Mouse (Mus musculus): ENCODE measurements around the gene Ubald2. TPM values are rescaled to one million over a fixed set of nuclear protein-coding genes. Genes with fewer than 3 reads are reported as not detected.

Gene Ubald2
- polyA plus RNA-seq, 1 experiment from 2014 or later = 28.2 TPM

GRCm38 (mm10) chr11:116437541-116437940, 3.6 kb downstream of the Ubald2 start:
- H3K9ac ChIP-seq = no peak overlapping the region
- H3K36me3 ChIP-seq = peaks cover 44% of the 10 kb centered on the region
- no peak for ATAC-seq (ENCODE audit: low read depth)
- H3K4me2 ChIP-seq = peak overlapping the region; percentile 76
- H3K9me3 ChIP-seq (replicated peaks) = no peaks in the 10 kb centered on the region
- no peak for DNase-seq
- H3K27me3 ChIP-seq = no peaks in the 10 kb centered on the region
- WGBS (ENCODE audit: insufficient replicate concordance) = 87% methylated on average over 11 of the region's 11 CpGs
- no peak overlapping the region for H3K4me3 ChIP-seq (replicated peaks)
- peaks cover 62% of the 10 kb centered on the region for H3K4me1 ChIP-seq (replicated peaks)
- peak overlapping the region; percentile 53; the same call in 1 of the 2 replicates for H3K27ac ChIP-seq

- DNase-seq (no peak), ATAC-seq (ENCODE audit: low read depth) (no peak)
- H3K36me3 ChIP-seq = peaks cover 44% of the 10 kb centered on the region
- WGBS (ENCODE audit: insufficient replicate concordance) = 76% methylated on average over 19 of the region's 19 CpGs
- no peak overlapping the region for H3K4me2 ChIP-seq
- H3K27me3 ChIP-seq = no peaks in the 10 kb centered on the region
- no peak overlapping the region for H3K27ac ChIP-seq
- no peaks in the 10 kb centered on the region for H3K9me3 ChIP-seq (replicated peaks)
- no peak overlapping the region for H3K4me3 ChIP-seq (replicated peaks)
- H3K9ac ChIP-seq = no peak overlapping the region; the same call in 1 of the 2 replicates
- H3K4me1 ChIP-seq (replicated peaks) = peaks cover 52% of the 10 kb centered on the region
These were observed 5.7 kb downstream of the Ubald2 start for GRCm38 (mm10) chr11:116439269-116440240.

GRCm38 (mm10) chr11:116440408-116441068, 6.6 kb downstream of the Ubald2 start:
- Histone ChIP-seq H3K4me3 (replicated peaks) (no peak overlapping the region), H3K4me1 (replicated peaks) (peaks cover 47% of the 10 kb centered on the region), H3K4me2 (no peak overlapping the region), H3K27me3 (no peaks in the 10 kb centered on the region), H3K9ac (no peak overlapping the region; the same call in 1 of the 2 replicates), H3K27ac (no peak overlapping the region), H3K9me3 (replicated peaks) (no peaks in the 10 kb centered on the region), H3K36me3 (peaks cover 37% of the 10 kb centered on the region)
- DNase-seq = no peak
- no peak for ATAC-seq (ENCODE audit: low read depth)
- 70% methylated on average over 7 of the region's 7 CpGs for WGBS (ENCODE audit: insufficient replicate concordance)

- Histone ChIP-seq H3K36me3 (peaks cover 21% of the 10 kb centered on the region), H3K4me1 (replicated peaks) (peaks cover 36% of the 10 kb centered on the region), H3K9ac (no peak overlapping the region), H3K4me3 (replicated peaks) (no peak overlapping the region), H3K27me3 (peaks cover 12% of the 10 kb centered on the region), H3K27ac (no peak overlapping the region), H3K9me3 (replicated peaks) (no peaks in the 10 kb centered on the region), H3K4me2 (no peak overlapping the region)
- DNase-seq (no peak), ATAC-seq (ENCODE audit: low read depth) (no peak)
- WGBS (ENCODE audit: insufficient replicate concordance) = 66% methylated on average over 15 of the region's 15 CpGs
These were observed 8.4 kb downstream of the Ubald2 start for GRCm38 (mm10) chr11:116442129-116442866.

- Histone ChIP-seq H3K27ac (no peak overlapping the region), H3K9me3 (replicated peaks) (no peaks in the 10 kb centered on the region), H3K9ac (no peak overlapping the region), H3K4me2 (no peak overlapping the region), H3K4me1 (replicated peaks) (peaks cover 32% of the 10 kb centered on the region), H3K4me3 (replicated peaks) (no peak overlapping the region), H3K27me3 (peaks cover 17% of the 10 kb centered on the region), H3K36me3 (peaks cover 16% of the 10 kb centered on the region)
- no peak for DNase-seq
- WGBS (ENCODE audit: insufficient replicate concordance) = 71% methylated on average over 6 of the region's 6 CpGs
- no peak for ATAC-seq (ENCODE audit: low read depth)
These were observed 8.9 kb downstream of the Ubald2 start for GRCm38 (mm10) chr11:116442867-116443177.

- H3K9me3 ChIP-seq (replicated peaks) = no peaks in the 10 kb centered on the region
- H3K27ac ChIP-seq = no peak overlapping the region
- no peak for ATAC-seq (ENCODE audit: low read depth)
These were observed 9.4 kb downstream of the Ubald2 start for GRCm38 (mm10) chr11:116443311-116443710.

GRCm38 (mm10) chr11:116443935-116444334, 10.0 kb downstream of the Ubald2 start:
- no peak for DNase-seq
- WGBS (ENCODE audit: insufficient replicate concordance) = 76% methylated on average over 6 of the region's 6 CpGs

More at GRCm38 (mm10) chr11:116443311-116443710, 9.4 kb downstream of the Ubald2 start:
- no peak overlapping the region for H3K4me3 ChIP-seq (replicated peaks)
- DNase-seq = no peak
- peaks cover 32% of the 10 kb centered on the region for H3K4me1 ChIP-seq (replicated peaks)
- peaks cover 22% of the 10 kb centered on the region for H3K27me3 ChIP-seq
- H3K9ac ChIP-seq = no peak overlapping the region
- no peak overlapping the region for H3K4me2 ChIP-seq
- WGBS (ENCODE audit: insufficient replicate concordance) = 77% methylated on average over 6 of the region's 6 CpGs
- peaks cover 15% of the 10 kb centered on the region for H3K36me3 ChIP-seq

GRCm38 (mm10) chr11:116445596-116446307, 11.9 kb downstream of the Ubald2 start:
- ATAC-seq (ENCODE audit: low read depth) (peak; percentile 56), DNase-seq (peak; percentile 78)
- peaks cover 14% of the 10 kb centered on the region for H3K4me1 ChIP-seq (replicated peaks)
- peaks cover 27% of the 10 kb centered on the region for H3K27me3 ChIP-seq
- H3K36me3 ChIP-seq = no peaks in the 10 kb centered on the region
- no peak overlapping the region for H3K9ac ChIP-seq
- no peak overlapping the region for H3K27ac ChIP-seq
- no peak overlapping the region for H3K4me2 ChIP-seq
- WGBS (ENCODE audit: insufficient replicate concordance) = 40% methylated on average over 16 of the region's 16 CpGs
- peaks cover 6% of the 10 kb centered on the region; the same call in 1 of the 2 replicates for H3K9me3 ChIP-seq (replicated peaks)
- H3K4me3 ChIP-seq (replicated peaks) = no peak overlapping the region

More at GRCm38 (mm10) chr11:116443935-116444334, 10.0 kb downstream of the Ubald2 start:
- ATAC-seq (ENCODE audit: low read depth) = no peak
- no peak overlapping the region for H3K9ac ChIP-seq
- peaks cover 32% of the 10 kb centered on the region for H3K4me1 ChIP-seq (replicated peaks)
- H3K36me3 ChIP-seq = peaks cover 13% of the 10 kb centered on the region
- no peak overlapping the region for H3K4me2 ChIP-seq
- H3K27me3 ChIP-seq = peaks cover 27% of the 10 kb centered on the region
- H3K9me3 ChIP-seq (replicated peaks) = no peaks in the 10 kb centered on the region
- H3K4me3 ChIP-seq (replicated peaks) = no peak overlapping the region
- no peak overlapping the region for H3K27ac ChIP-seq

GRCm38 (mm10) chr11:116446308-116446887, 12.5 kb downstream of the Ubald2 start:
- peaks cover 6% of the 10 kb centered on the region; the same call in 1 of the 2 replicates for H3K9me3 ChIP-seq (replicated peaks)
- H3K4me3 ChIP-seq (replicated peaks) = no peak overlapping the region
- WGBS (ENCODE audit: insufficient replicate concordance) = 16% methylated on average over 19 of the region's 19 CpGs
- no peak overlapping the region for H3K4me2 ChIP-seq
- no peaks in the 10 kb centered on the region for H3K36me3 ChIP-seq
- DNase-seq = no peak
- ATAC-seq (ENCODE audit: low read depth) = peak; percentile 9; the same call in 1 of the 2 replicates
- H3K27ac ChIP-seq = no peak overlapping the region
- peaks cover 27% of the 10 kb centered on the region for H3K27me3 ChIP-seq
- H3K9ac ChIP-seq = no peak overlapping the region
- H3K4me1 ChIP-seq (replicated peaks) = peaks cover 9% of the 10 kb centered on the region

GRCm38 (mm10) chr11:116447822-116448221, 13.9 kb downstream of the Ubald2 start:
- Histone ChIP-seq H3K27me3 (peaks cover 27% of the 10 kb centered on the region), H3K9me3 (replicated peaks) (peaks cover 6% of the 10 kb centered on the region; the same call in 1 of the 2 replicates), H3K4me1 (replicated peaks) (peaks cover 9% of the 10 kb centered on the region), H3K36me3 (no peaks in the 10 kb centered on the region), H3K9ac (no peak overlapping the region), H3K4me2 (no peak overlapping the region), H3K27ac (no peak overlapping the region), H3K4me3 (replicated peaks) (no peak overlapping the region)
- 52% methylated on average over 5 of the region's 5 CpGs for WGBS (ENCODE audit: insufficient replicate concordance)
- ATAC-seq (ENCODE audit: low read depth) = no peak
- no peak for DNase-seq
